Mouse (Mus musculus): ENCODE data around the gene Avp. TPM values are rescaled to one million over a fixed set of nuclear protein-coding genes. Genes with fewer than 3 reads are reported as not detected.
"Not testable (repeated sequence)": the region's sequence is repeated elsewhere in the genome, so short reads cannot be mapped to it uniquely, and the experiment has no call there.

Avp gene
- polyA plus RNA-seq, 1 experiment from 2014 or later: not detected

DNA sequence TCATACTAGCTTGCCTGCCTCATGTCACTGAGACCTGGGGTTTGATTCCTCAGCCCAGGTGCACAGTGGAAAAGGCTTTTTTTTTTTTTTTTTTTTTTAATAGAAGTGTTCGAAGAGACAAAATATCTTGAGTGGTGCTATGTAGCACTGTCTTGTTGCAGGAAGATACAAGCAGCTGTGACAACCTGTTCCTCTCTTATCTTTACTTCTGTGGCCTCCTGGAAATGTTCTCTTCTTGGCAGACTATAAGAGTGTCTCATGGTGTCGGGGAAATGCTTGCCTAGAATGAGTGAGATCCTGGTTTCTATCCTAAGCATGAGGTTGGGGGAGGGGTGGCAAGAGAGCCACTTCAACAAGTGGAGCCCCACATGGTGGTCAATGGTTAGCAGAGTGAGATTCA lies 6.0 kb upstream of the Avp start:
- ATAC-seq (ENCODE audit: low FRiP score, low read depth): no peak
- peaks cover 8% of the 10 kb centered on the region; the same call in 1 of the 2 replicates for H3K27me3 ChIP-seq (replicated peaks)
- no peaks in the 10 kb centered on the region for H3K4me1 ChIP-seq
- H3K4me3 ChIP-seq: no peak overlapping the region
- H3K4me2 ChIP-seq (replicated peaks): no peak overlapping the region
- H3K27ac ChIP-seq: no peak overlapping the region
- peaks cover 29% of the 10 kb centered on the region for H3K36me3 ChIP-seq
- WGBS: 79% methylated on average over 2 of the region's 2 CpGs
- no peaks in the 10 kb centered on the region for H3K9me3 ChIP-seq
- no peak overlapping the region for H3K9ac ChIP-seq

DNA sequence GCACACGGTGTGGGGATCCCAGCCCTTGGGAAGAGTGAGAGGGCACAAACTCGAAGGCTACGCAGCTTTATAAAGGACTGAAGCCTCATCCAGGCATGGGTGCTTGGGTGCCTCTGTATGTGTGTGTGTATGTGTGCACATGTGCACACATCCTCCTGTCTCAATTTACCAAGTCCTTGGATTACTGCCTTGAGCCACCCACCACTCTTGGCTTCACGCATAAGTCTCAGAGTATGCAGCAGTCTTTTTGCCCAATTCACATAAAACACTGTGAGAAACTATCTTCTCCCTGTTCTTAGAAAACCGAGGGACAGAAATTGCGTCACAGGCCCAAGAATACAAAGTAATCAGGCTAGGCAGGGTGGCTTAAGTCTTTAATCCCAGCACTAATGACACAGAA lies 3.7 kb upstream of the Avp start:
- Histone ChIP-seq H3K4me2 (replicated peaks) (no peak overlapping the region), H3K9me3 (no peaks in the 10 kb centered on the region), H3K36me3 (peaks cover 11% of the 10 kb centered on the region), H3K4me3 (no peak overlapping the region), H3K27ac (no peak overlapping the region), H3K4me1 (0 out of 2 replicates have a peak, but pooled peaks cover 2% of the 10 kb centered on the region), H3K27me3 (replicated peaks) (peaks cover 30% of the 10 kb centered on the region), H3K9ac (no peak overlapping the region)
- no peak for ATAC-seq (ENCODE audit: low FRiP score, low read depth)
- WGBS: 83% methylated on average over 6 of the region's 6 CpGs

DNA sequence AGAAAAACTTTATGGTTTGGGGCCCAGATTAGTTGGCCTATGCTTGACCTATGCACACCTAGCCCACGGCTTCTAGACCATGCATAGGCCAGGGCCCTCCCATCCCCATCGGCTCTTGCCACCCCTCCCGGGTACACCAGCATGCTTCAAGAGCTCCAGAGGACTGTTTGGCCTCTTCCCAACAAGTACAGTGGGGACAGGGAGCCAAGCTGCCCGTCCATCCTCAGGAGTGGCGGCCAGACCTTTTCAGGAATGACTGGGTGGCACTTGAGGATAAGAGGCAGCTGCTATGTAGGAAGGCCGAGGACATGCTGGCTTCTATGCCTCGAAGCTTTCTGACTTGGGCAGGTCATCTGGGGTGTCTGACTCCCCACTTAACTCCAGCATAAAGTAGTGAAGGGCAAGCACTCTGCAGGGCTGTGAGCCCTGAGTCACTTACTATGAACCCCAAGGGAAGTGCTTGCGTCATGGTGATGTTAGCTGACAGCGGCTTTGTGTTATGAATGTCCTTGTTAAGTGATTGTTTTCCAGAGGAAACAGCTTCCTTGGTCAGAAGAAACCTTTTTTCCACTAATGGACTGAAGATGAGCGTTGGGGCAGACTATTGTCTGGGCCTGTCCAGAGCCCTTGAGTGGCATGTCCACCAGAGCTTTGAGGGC lies 1.7 kb upstream of the Avp start:
- 80% methylated on average over 10 of the region's 10 CpGs for WGBS

DNA sequence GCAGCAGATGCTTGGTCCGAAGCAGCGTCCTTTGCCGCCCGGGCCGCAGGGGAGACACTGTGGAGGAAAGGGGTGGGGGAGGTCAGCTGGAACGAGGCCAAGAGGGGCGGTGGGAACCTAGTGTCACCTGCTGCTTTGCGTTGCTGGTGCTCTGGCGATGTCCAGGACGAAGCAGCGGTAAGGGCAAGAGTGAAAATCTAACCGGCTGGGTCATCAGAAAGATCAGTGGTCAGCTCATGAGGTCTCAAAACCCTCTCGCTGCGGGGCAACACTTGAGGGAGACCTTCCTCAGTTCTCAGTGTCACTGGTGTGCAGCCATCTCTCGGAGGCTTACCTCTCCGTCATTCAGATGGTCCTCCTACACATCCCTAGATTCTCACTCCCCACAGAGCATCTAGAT lies 1.2 kb downstream of the Avp start:
- ATAC-seq (ENCODE audit: low FRiP score, low read depth): no peak
- no peaks in the 10 kb centered on the region for H3K36me3 ChIP-seq
- 3% methylated on average over 16 of the region's 16 CpGs for WGBS
- peaks cover 14% of the 10 kb centered on the region for H3K4me1 ChIP-seq
- H3K27ac ChIP-seq: no peak overlapping the region
- H3K4me2 ChIP-seq (replicated peaks): peak overlapping the region; percentile 54
- H3K9ac ChIP-seq: no peak overlapping the region
- H3K4me3 ChIP-seq: peak overlapping the region; percentile 18; the same call in 1 of the 2 replicates
- H3K9me3 ChIP-seq: no peaks in the 10 kb centered on the region
- peaks cover 76% of the 10 kb centered on the region for H3K27me3 ChIP-seq (replicated peaks)

More for the DNA sequence above, 1.7 kb upstream of the Avp start:
- Histone ChIP-seq H3K9me3 (no peaks in the 10 kb centered on the region), H3K9ac (no peak overlapping the region), H3K27me3 (replicated peaks) (peaks cover 49% of the 10 kb centered on the region), H3K36me3 (no peaks in the 10 kb centered on the region), H3K4me1 (peaks cover 9% of the 10 kb centered on the region), H3K4me2 (replicated peaks) (no peak overlapping the region), H3K4me3 (no peak overlapping the region), H3K27ac (no peak overlapping the region)
- no peak for ATAC-seq (ENCODE audit: low FRiP score, low read depth)

DNA sequence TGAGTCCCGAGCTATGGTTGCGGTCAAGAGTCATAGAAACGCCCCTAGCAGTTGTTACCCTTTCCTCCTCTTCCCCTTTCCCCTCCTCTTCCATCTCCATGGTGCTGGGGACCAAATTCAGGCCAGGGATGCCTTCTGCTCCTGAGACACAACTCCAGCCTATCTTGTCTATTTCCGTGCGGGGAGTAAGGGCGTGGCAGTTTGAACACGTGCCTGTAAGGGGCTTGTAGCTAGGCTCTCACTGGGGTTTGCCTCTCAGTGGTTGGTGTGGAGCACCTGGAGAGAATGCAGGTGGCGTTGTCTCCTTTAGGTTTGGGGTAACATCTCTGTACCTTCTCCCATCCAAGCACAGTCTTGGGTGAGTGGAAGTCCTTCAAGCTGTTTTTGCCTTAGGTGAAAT lies 2.6 kb downstream of the Avp start:
- Histone ChIP-seq H3K9me3 (no peaks in the 10 kb centered on the region), H3K27ac (no peak overlapping the region), H3K4me3 (no peak overlapping the region), H3K9ac (no peak overlapping the region), H3K4me2 (replicated peaks) (0 out of 2 replicates have a peak overlapping the region, but pooled peaks have one; percentile 54), H3K36me3 (no peaks in the 10 kb centered on the region), H3K27me3 (replicated peaks) (peaks cover 91% of the 10 kb centered on the region), H3K4me1 (peaks cover 15% of the 10 kb centered on the region)
- no peak for ATAC-seq (ENCODE audit: low FRiP score, low read depth)
- 6% methylated on average over 8 of the region's 8 CpGs for WGBS

DNA sequence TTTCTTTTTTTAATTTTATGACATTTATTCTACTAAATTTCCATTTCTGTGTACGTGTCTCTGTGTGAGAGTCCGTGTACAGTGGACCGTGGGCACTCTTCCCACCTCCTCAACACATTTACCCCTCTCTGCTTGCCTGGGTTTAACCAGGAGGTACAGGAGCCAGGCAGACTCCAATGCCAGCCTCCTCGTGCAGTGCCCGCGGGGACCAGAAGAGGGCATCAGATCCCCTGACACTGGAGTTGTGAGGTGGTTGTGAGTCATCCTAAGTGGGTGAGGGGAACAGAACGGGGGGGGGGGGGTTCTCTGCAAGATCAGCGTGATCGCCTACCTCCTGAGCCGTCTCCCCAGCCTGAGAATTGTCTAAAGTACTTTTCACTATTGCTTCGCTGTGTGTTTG lies 4.2 kb downstream of the Avp start:
- Histone ChIP-seq H3K4me2 (replicated peaks) (no peak overlapping the region), H3K4me3 (no peak overlapping the region), H3K27me3 (replicated peaks) (peaks cover 86% of the 10 kb centered on the region), H3K36me3 (no peaks in the 10 kb centered on the region), H3K4me1 (peaks cover 15% of the 10 kb centered on the region), H3K9me3 (no peaks in the 10 kb centered on the region), H3K27ac (no peak overlapping the region), H3K9ac (no peak overlapping the region)
- WGBS: 13% methylated on average over 11 of the region's 11 CpGs
- ATAC-seq (ENCODE audit: low FRiP score, low read depth): no peak

DNA sequence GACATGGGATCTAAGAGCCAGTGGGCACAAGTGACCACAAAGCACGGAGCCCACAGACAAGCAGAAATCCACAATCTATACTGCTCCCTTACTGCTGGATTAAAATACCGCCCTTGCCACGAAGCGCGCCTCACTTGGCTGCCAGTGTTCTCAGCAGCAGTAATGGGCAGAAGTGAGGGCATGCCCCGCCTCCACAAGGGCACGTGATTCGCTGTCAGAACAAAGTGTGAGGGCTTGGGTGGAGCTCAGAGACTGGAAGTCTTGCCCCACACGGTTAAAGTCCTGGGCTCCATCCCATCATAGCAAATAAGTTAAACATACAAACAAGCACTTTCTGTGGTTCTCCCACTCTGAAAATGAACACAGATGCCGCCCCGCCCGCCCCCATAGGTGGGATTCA lies 4.7 kb downstream of the Avp start:
- Histone ChIP-seq H3K27ac (no peak overlapping the region), H3K4me1 (peaks cover 15% of the 10 kb centered on the region), H3K36me3 (no peaks in the 10 kb centered on the region), H3K9ac (no peak overlapping the region), H3K9me3 (no peaks in the 10 kb centered on the region), H3K4me2 (replicated peaks) (peak overlapping the region; percentile 52), H3K4me3 (no peak overlapping the region), H3K27me3 (replicated peaks) (peaks cover 82% of the 10 kb centered on the region)
- no peak for ATAC-seq (ENCODE audit: low FRiP score, low read depth)
- 8% methylated on average over 12 of the region's 12 CpGs for WGBS

DNA sequence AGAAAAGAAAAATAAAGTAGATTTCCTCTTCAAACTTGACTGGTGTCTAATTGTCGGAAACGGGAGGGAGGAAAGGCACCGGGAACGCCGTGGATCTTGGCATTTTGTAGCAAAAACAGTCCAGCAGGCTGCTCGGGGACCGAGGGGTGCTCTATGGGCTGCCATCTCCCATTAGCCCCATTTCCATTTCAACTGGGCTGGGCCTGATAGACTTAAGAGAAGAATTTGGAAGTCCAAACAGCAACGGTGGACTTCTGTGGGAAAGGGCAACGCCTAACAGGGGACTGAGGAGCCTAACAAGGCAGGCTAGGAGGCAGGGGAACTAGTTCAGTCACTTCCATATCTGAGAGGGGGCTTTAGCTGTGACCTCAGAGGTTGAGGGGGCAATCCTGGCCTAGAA lies 5.3 kb downstream of the Avp start:
- no peak for ATAC-seq (ENCODE audit: low FRiP score, low read depth)
- no peak overlapping the region for H3K9ac ChIP-seq
- peak overlapping the region; percentile 52 for H3K4me2 ChIP-seq (replicated peaks)
- H3K9me3 ChIP-seq: no peaks in the 10 kb centered on the region
- H3K4me3 ChIP-seq: no peak overlapping the region
- peaks cover 15% of the 10 kb centered on the region for H3K4me1 ChIP-seq
- no peak overlapping the region for H3K27ac ChIP-seq
- no peaks in the 10 kb centered on the region for H3K36me3 ChIP-seq
- H3K27me3 ChIP-seq (replicated peaks): peaks cover 76% of the 10 kb centered on the region
- WGBS: 2% methylated on average over 9 of the region's 9 CpGs

DNA sequence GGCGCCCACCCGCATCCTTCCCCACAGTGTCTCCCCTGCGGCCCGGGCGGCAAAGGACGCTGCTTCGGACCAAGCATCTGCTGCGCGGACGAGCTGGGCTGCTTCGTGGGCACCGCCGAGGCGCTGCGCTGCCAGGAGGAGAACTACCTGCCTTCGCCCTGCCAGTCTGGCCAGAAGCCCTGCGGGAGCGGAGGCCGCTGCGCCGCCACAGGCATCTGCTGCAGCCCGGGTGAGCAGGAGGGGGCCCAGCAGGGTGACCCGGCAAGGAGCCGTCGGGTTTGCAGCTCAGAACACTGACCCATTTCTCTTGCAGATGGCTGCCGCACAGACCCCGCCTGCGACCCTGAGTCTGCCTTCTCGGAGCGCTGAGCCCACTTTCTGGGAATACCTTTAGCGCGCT lies 5.8 kb downstream of the Avp start:
- WGBS: 2% methylated on average over 32 of the region's 32 CpGs
- peak overlapping the region; percentile 33; the same call in 1 of the 2 replicates for H3K9ac ChIP-seq
- not testable (repeated sequence) for H3K9me3 ChIP-seq; H3K27ac ChIP-seq; H3K36me3 ChIP-seq; ATAC-seq (ENCODE audit: low FRiP score, low read depth)
- peak overlapping the region; percentile 15; the same call in 1 of the 2 replicates for H3K4me3 ChIP-seq
- H3K4me2 ChIP-seq (replicated peaks): peak overlapping the region; percentile 52
- peaks cover 71% of the 10 kb centered on the region for H3K27me3 ChIP-seq (replicated peaks)
- peaks cover 15% of the 10 kb centered on the region for H3K4me1 ChIP-seq

DNA sequence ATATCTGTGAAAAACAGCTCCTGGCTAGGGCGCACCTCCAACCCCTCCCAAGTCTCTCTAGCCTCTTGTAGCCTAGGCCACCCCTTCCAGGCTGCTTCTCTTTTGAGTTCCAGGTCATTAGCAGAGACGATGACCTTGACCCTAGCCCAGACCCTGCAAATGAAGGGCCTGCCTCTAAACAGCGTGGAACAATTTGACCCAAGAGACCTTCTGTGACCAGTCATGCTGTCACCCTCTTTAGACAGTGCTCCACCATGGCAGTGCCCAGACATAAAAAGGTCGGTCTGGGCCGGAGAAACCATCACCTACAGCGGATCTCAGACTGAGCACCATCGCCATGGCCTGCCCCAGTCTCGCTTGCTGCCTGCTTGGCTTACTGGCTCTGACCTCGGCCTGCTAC lies 6.5 kb downstream of the Avp start, which contains the start of gene Oxt:
TSS of gene Oxt (plus strand) at position 301 of the 400 bp plus-strand sequence.
- peaks cover 12% of the 10 kb centered on the region for H3K4me1 ChIP-seq
- H3K27me3 ChIP-seq (replicated peaks): peaks cover 64% of the 10 kb centered on the region
- ATAC-seq (ENCODE audit: low FRiP score, low read depth): no peak
- H3K9me3 ChIP-seq: no peaks in the 10 kb centered on the region
- H3K27ac ChIP-seq: no peak within 1 kb of the TSS
- peak within 1 kb of the TSS; percentile 52 for H3K4me2 ChIP-seq (replicated peaks)
- H3K4me3 ChIP-seq: peak within 1 kb of the TSS; percentile 15; the same call in 1 of the 2 replicates
- H3K36me3 ChIP-seq: no peaks in the 10 kb centered on the region
- 35% methylated on average over 9 of the region's 9 CpGs for WGBS
- H3K9ac ChIP-seq: peak within 1 kb of the TSS; percentile 33; the same call in 1 of the 2 replicates

DNA sequence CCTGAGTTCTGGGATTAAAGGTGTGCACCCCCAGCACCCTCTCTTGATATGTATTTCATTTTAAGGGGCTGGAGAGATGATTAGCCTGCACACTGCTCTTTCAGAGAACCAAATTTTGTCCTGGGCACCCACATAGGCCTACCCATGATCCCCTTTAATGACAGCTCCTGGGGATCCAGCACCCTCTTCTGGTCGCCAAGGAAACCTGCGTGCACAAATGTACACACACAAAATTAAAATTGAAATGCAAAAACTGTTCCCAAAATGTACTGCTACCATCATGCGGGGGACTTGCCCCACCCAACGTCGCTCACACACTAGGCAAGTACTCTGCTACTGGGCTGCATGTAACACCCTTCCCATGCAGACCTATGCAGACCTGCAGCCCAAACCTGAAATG lies 7.4 kb downstream of the Avp start:
- no peak for ATAC-seq (ENCODE audit: low FRiP score, low read depth)
- no peak overlapping the region for H3K4me2 ChIP-seq (replicated peaks)
- peaks cover 55% of the 10 kb centered on the region for H3K27me3 ChIP-seq (replicated peaks)
- 86% methylated on average over 5 of the region's 5 CpGs for WGBS
- no peaks in the 10 kb centered on the region for H3K36me3 ChIP-seq
- H3K9me3 ChIP-seq: no peaks in the 10 kb centered on the region
- H3K4me1 ChIP-seq: peaks cover 6% of the 10 kb centered on the region
- H3K9ac ChIP-seq: no peak overlapping the region
- no peak overlapping the region for H3K4me3 ChIP-seq
- H3K27ac ChIP-seq: no peak overlapping the region

DNA sequence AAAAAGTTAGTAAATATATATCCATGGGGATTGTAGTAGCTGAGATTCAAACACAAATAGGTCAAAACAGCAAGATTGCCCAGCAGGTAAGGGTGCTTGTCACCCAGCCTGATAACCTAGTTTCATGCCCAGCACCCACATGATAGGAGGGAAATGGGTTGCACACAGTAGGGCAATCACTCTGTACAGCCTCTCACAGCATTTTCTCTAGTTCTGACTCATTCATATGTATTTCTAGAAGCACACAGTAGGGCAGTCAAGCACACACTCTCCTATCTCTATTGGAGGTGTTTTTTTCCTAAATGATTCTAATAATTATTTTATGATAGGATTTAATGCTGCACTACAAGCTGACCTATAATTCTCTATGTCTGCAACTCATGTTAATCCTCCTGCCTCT lies 12.4 kb downstream of the Avp start:
- Histone ChIP-seq H3K9me3 (no peaks in the 10 kb centered on the region), H3K4me3 (no peak overlapping the region), H3K36me3 (peaks cover 20% of the 10 kb centered on the region), H3K4me1 (peaks cover 3% of the 10 kb centered on the region), H3K27ac (no peak overlapping the region), H3K27me3 (replicated peaks) (peaks cover 6% of the 10 kb centered on the region), H3K9ac (no peak overlapping the region), H3K4me2 (replicated peaks) (no peak overlapping the region)
- no peak for ATAC-seq (ENCODE audit: low FRiP score, low read depth)

DNA sequence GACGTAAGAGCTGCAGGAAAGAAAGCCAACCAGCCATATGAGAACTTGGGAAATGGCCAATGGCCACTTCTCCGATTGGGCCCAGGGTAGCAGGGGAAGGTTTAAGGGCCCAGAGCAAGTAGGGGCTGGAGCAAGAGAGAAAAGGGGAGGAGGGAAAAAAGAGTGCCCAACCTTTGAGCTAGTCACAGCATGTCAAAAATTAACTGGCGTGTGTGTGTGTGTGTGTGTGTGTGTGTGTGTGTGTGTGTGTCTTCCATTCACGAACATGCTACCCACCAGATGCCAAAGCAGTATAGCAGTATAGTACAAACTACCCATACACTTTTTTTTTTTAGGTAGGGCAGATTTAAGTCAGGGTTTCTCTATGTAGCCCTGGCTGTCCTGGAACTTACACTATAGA lies 13.4 kb downstream of the Avp start:
- no peaks in the 10 kb centered on the region for H3K9me3 ChIP-seq
- H3K9ac ChIP-seq: no peak overlapping the region
- ATAC-seq (ENCODE audit: low FRiP score, low read depth): no peak
- H3K4me3 ChIP-seq: no peak overlapping the region
- H3K27ac ChIP-seq: no peak overlapping the region
- H3K27me3 ChIP-seq (replicated peaks): peaks cover 3% of the 10 kb centered on the region; the same call in 1 of the 2 replicates
- H3K4me1 ChIP-seq: peaks cover 12% of the 10 kb centered on the region
- peaks cover 20% of the 10 kb centered on the region for H3K36me3 ChIP-seq
- 82% methylated on average over 4 of the region's 4 CpGs for WGBS
- no peak overlapping the region for H3K4me2 ChIP-seq (replicated peaks)

All from neural tube, embryonic 12.5 days (tissue).